Mouse (Mus musculus) myocyte (in vitro differentiated cells): Measurements from ENCODE around the gene Cited1. TPM values are rescaled to one million over a fixed set of nuclear protein-coding genes. Genes with fewer than 3 reads are reported as not detected.

Experiments used
- H3K27me3 ChIP-seq: one replicate; pipeline ENCODE4 v1.6.1; 2011; ENCODE audit not compliant: control insufficient read depth, insufficient read depth, insufficient read length
- H3K36me3 ChIP-seq: one replicate; pipeline ENCODE4 v1.6.1; 2011; ENCODE audit not compliant: control insufficient read depth, insufficient read depth
- H3K4me2 ChIP-seq: one replicate; pipeline ENCODE4 v1.6.1; 2011; ENCODE audit warnings: low read depth, control low read depth
- H3K4me3 ChIP-seq: one replicate; pipeline ENCODE4 v1.5.1; 2011; ENCODE audit warnings: mild to moderate bottlenecking, control low read depth, moderate library complexity
- H3K79me2 ChIP-seq: one replicate; pipeline ENCODE4 v1.6.1; 2011; ENCODE audit not compliant: control insufficient read depth, insufficient read depth
- H3ac ChIP-seq: one replicate; pipeline ENCODE4 v1.6.1; 2011; ENCODE audit not compliant: control insufficient read depth, insufficient read length
- CEBPB ChIP-seq: IDR thresholded peaks from 2 replicates; pipeline ENCODE4 v1.6.1; 2011; ENCODE audit warnings: mild to moderate bottlenecking, moderate library complexity; ENCODE audit not compliant: poor library complexity, insufficient read depth, severe bottlenecking
- E2F4 ChIP-seq: IDR thresholded peaks from one replicate; pipeline ENCODE4 v1.6.1; 2011; ENCODE audit warnings: mild to moderate bottlenecking, control low read depth, moderate library complexity; ENCODE audit not compliant: insufficient read depth
- MAX ChIP-seq: IDR thresholded peaks from one replicate; pipeline ENCODE4 v1.6.1; 2011; ENCODE audit warnings: low read depth, mild to moderate bottlenecking, control low read depth
- MYOD1 ChIP-seq, 3 experiments: IDR thresholded peaks; one replicate each; pipeline ENCODE4 v1.6.1; 2011; ENCODE audit warnings: control low read depth in 2 of 3, low read depth in 2 of 3, mild to moderate bottlenecking in 2 of 3, moderate library complexity in 1 of 3; ENCODE audit not compliant: insufficient read length in 2 of 3, control insufficient read depth in 1 of 3
- MYOG ChIP-seq, 3 experiments: IDR thresholded peaks; one replicate each; pipeline ENCODE4 v1.6.1; 2011; ENCODE audit warnings: control low read depth in 2 of 3, low read depth in 2 of 3, mild to moderate bottlenecking in 2 of 3; ENCODE audit not compliant: insufficient read length in 2 of 3, control insufficient read depth in 1 of 3, insufficient read depth in 1 of 3
- POLR2A ChIP-seq: IDR thresholded peaks from one replicate; pipeline ENCODE4 v1.6.1; 2011; ENCODE audit warnings: low read depth, mild to moderate bottlenecking, control low read depth, moderate library complexity; ENCODE audit not compliant: insufficient read length
- POLR2AphosphoS2 ChIP-seq: IDR thresholded peaks from one replicate; pipeline ENCODE4 v1.6.1; 2011; ENCODE audit warnings: low read depth, control low read depth; ENCODE audit not compliant: insufficient read length
- REST ChIP-seq: IDR thresholded peaks from one replicate; pipeline ENCODE4 v1.6.1; 2011; ENCODE audit warnings: mild to moderate bottlenecking, control low read depth, moderate library complexity; ENCODE audit not compliant: insufficient read depth, insufficient read length
- SRF ChIP-seq: IDR thresholded peaks from one replicate; pipeline ENCODE4 v1.6.1; 2011; ENCODE audit warnings: low read depth; ENCODE audit not compliant: control insufficient read depth, insufficient read length
- TCF12 ChIP-seq: IDR thresholded peaks from one replicate; pipeline ENCODE4 v1.6.1; 2011; ENCODE audit warnings: mild to moderate bottlenecking, control low read depth; ENCODE audit not compliant: poor library complexity, insufficient read depth, severe bottlenecking
- TCF3 ChIP-seq: IDR thresholded peaks from one replicate; pipeline ENCODE4 v1.6.1; 2011; ENCODE audit warnings: low read depth, control low read depth; ENCODE audit not compliant: insufficient read length
- polyA plus RNA-seq: library from polyadenylated mRNA; unstranded; fragments of >200 nt; fragmentation: generic; extraction: Trizol; gene quantifications from one replicate; pipeline ENCODE4 v1.2.1, GENCODE M21; 2012; ENCODE audit warnings: missing spikeins

The Cited1 gene
- 5.1 TPM for polyA plus RNA-seq

GRCm38 (mm10) chrX:102251937-102252860, at the start of gene Cited1:
Gene Cited1 (minus strand): TSS chrX:102252181.
- H3K36me3 ChIP-seq: no peaks in the 10 kb centered on the region
- H3K79me2 ChIP-seq: no peaks in the 10 kb centered on the region
- H3K4me3 ChIP-seq: peak within 1 kb of the TSS; percentile 23
- peak within 1 kb of the TSS; percentile 76 for H3K4me2 ChIP-seq
- H3K27me3 ChIP-seq: no peaks in the 10 kb centered on the region
- TF ChIP-seq MYOD1 (IDR thresholded peaks at IDR 0.05; ENCODE audit: control insufficient read depth in 1 of 3, insufficient read length in 2 of 3, low read depth in 2 of 3) (peak in 1 of 3 experiments; percentile 63), MYOG (IDR thresholded peaks at IDR 0.05; ENCODE audit: control insufficient read depth in 1 of 3, insufficient read depth in 1 of 3, insufficient read length in 2 of 3, low read depth in 2 of 3) (peak in 2 of 3 experiments; percentile 36 to 71), POLR2AphosphoS2 (no peak), TCF12 (no peak), POLR2A (no peak), MAX (no peak), CEBPB (no peak), SRF (no peak), E2F4 (no peak)
- H3ac ChIP-seq: peak within 1 kb of the TSS; percentile 44

- H3K27me3 ChIP-seq: no peaks in the 10 kb centered on the region
- H3K4me3 ChIP-seq: no peak overlapping the region
- H3K79me2 ChIP-seq: no peaks in the 10 kb centered on the region
- no peak for TF ChIP-seq TCF3
- H3ac ChIP-seq: no peak overlapping the region
- no peaks in the 10 kb centered on the region for H3K36me3 ChIP-seq
- no peak overlapping the region for H3K4me2 ChIP-seq
Measured at GRCm38 (mm10) chrX:102284889-102285288, 32.9 kb upstream of the Cited1 start.

- no peaks in the 10 kb centered on the region for H3K79me2 ChIP-seq
- H3ac ChIP-seq: no peak overlapping the region
- H3K4me2 ChIP-seq: no peak overlapping the region
- no peaks in the 10 kb centered on the region for H3K36me3 ChIP-seq
- H3K4me3 ChIP-seq: no peak overlapping the region
- no peaks in the 10 kb centered on the region for H3K27me3 ChIP-seq
- TF ChIP-seq SRF: no peak
- peak in 2 of 3 experiments; percentile 76 to 85 for TF ChIP-seq MYOD1 (IDR thresholded peaks at IDR 0.05; ENCODE audit: control insufficient read depth in 1 of 3, insufficient read length in 2 of 3, low read depth in 2 of 3)
- peak in 2 of 3 experiments; percentile 79 to 86 for TF ChIP-seq MYOG (IDR thresholded peaks at IDR 0.05; ENCODE audit: control insufficient read depth in 1 of 3, insufficient read depth in 1 of 3, insufficient read length in 2 of 3, low read depth in 2 of 3)
- peak; percentile 7 for TF ChIP-seq TCF3
- no peak for TF ChIP-seq POLR2AphosphoS2
Measured at GRCm38 (mm10) chrX:102262620-102263345, 10.8 kb upstream of the Cited1 start.

- H3ac ChIP-seq: no peak overlapping the region
- no peaks in the 10 kb centered on the region for H3K27me3 ChIP-seq
- no peak overlapping the region for H3K4me2 ChIP-seq
- no peaks in the 10 kb centered on the region for H3K36me3 ChIP-seq
- H3K79me2 ChIP-seq: no peaks in the 10 kb centered on the region
- no peak overlapping the region for H3K4me3 ChIP-seq
- TF ChIP-seq SRF: no peak
- TF ChIP-seq REST: no peak
- TF ChIP-seq POLR2AphosphoS2: no peak
- TF ChIP-seq MYOG (IDR thresholded peaks at IDR 0.05; ENCODE audit: control insufficient read depth in 1 of 3, insufficient read depth in 1 of 3, insufficient read length in 2 of 3, low read depth in 2 of 3): no peak
- TF ChIP-seq TCF12: no peak
- no peak for TF ChIP-seq CEBPB
- no peak for TF ChIP-seq E2F4
- TF ChIP-seq MAX: no peak
- TF ChIP-seq MYOD1 (IDR thresholded peaks at IDR 0.05; ENCODE audit: control insufficient read depth in 1 of 3, insufficient read length in 2 of 3, low read depth in 2 of 3): no peak
- TF ChIP-seq TCF3: no peak
- no peak for TF ChIP-seq POLR2A
Measured at GRCm38 (mm10) chrX:102259772-102260171, 7.8 kb upstream of the Cited1 start.

GRCm38 (mm10) chrX:102253892-102254291, 1.9 kb upstream of the Cited1 start:
- TF ChIP-seq E2F4: no peak
- TF ChIP-seq TCF3: no peak
- TF ChIP-seq MYOG (IDR thresholded peaks at IDR 0.05; ENCODE audit: control insufficient read depth in 1 of 3, insufficient read depth in 1 of 3, insufficient read length in 2 of 3, low read depth in 2 of 3): no peak
- TF ChIP-seq CEBPB: no peak
- no peak for TF ChIP-seq POLR2A
- no peak for TF ChIP-seq POLR2AphosphoS2
- no peak for TF ChIP-seq REST
- no peak for TF ChIP-seq MYOD1 (IDR thresholded peaks at IDR 0.05; ENCODE audit: control insufficient read depth in 1 of 3, insufficient read length in 2 of 3, low read depth in 2 of 3)
- no peak for TF ChIP-seq TCF12
- TF ChIP-seq MAX: no peak
- Histone ChIP-seq H3K4me3 (no peak overlapping the region), H3K4me2 (no peak overlapping the region), H3ac (no peak overlapping the region), H3K79me2 (no peaks in the 10 kb centered on the region), H3K27me3 (no peaks in the 10 kb centered on the region), H3K36me3 (no peaks in the 10 kb centered on the region)
